39 mouse cellular contexts compared by ENCODE assay signal in genomic region chr11:109885521-109885920, GRCm38 (mm10). TPM values are rescaled to one million over a fixed set of nuclear protein-coding genes. Genes with fewer than 3 reads are reported as not detected.
A peak's percentile ranks its signal among the peaks of the same experiment; 100 is the strongest.
DNase-seq lines count a peak whose midpoint lies in the region; ATAC-seq and TF ChIP-seq lines count a peak whose summit lies in the region.
"Had no signal": no experiment of that assay in that cellular context is flagged by ENCODE, and none has a peak within 500 bp of the region (broad histone marks: within the 10 kb centered on the region; RNA-seq: fewer than 3 reads in every experiment).

No protein-coding gene starts in this region.

- ATAC-seq in lung, embryonic 14.5 days (ENCODE audit: insufficient read depth) = peak; percentile 11; the same call in 1 of the 2 replicates
- ATAC-seq in midbrain, embryonic 11.5 days (ENCODE audit: low FRiP score) = no peak
- ATAC-seq in midbrain, embryonic 15.5 days (replicated peaks) = no peak
- ATAC-seq: forebrain, embryonic 15.5 days; intestine, postnatal 0 days; Patski had no signal

- 62% methylated on average over 3 of the region's 3 CpGs for WGBS in lung, embryonic 14.5 days
- 89% methylated on average over 3 of the region's 3 CpGs for WGBS in midbrain, embryonic 11.5 days
- WGBS in midbrain, embryonic 15.5 days = 88% methylated on average over 3 of the region's 3 CpGs

- H3K9me3 ChIP-seq in lung, embryonic 14.5 days (ENCODE audit: low read depth, low read length) = no peaks in the 10 kb centered on the region
- H3K9me3 ChIP-seq in midbrain, embryonic 11.5 days (ENCODE audit: control insufficient read depth, low read length) = no peaks in the 10 kb centered on the region
- H3K9me3 ChIP-seq in midbrain, embryonic 15.5 days = no peaks in the 10 kb centered on the region
- H3K9me3 ChIP-seq: embryonic facial prominence, embryonic 12.5 days; forebrain, embryonic 10.5 days; forebrain, embryonic 15.5 days; hindbrain, embryonic 10.5 days; neural tube, embryonic 15.5 days had no signal

- H3K36me3 ChIP-seq in lung, embryonic 14.5 days (ENCODE audit: insufficient read depth) = no peaks in the 10 kb centered on the region
- H3K36me3 ChIP-seq in midbrain, embryonic 11.5 days (ENCODE audit: control insufficient read depth, insufficient read depth, low read length) = no peaks in the 10 kb centered on the region
- H3K36me3 ChIP-seq in midbrain, embryonic 15.5 days (replicated peaks) = no peaks in the 10 kb centered on the region
- H3K36me3 ChIP-seq: embryonic facial prominence, embryonic 12.5 days; forebrain, embryonic 10.5 days; forebrain, embryonic 15.5 days; heart, embryonic 12.5 days; hindbrain, embryonic 10.5 days; neural tube, embryonic 15.5 days had no signal

- H3K27me3 ChIP-seq in lung, embryonic 14.5 days (ENCODE audit: insufficient read depth, low read length) = no peaks in the 10 kb centered on the region
- H3K27me3 ChIP-seq in midbrain, embryonic 11.5 days (ENCODE audit: control insufficient read depth, insufficient read depth, low read length) = no peaks in the 10 kb centered on the region
- no peaks in the 10 kb centered on the region for H3K27me3 ChIP-seq in midbrain, embryonic 15.5 days (replicated peaks)
- H3K27me3 ChIP-seq: embryonic facial prominence, embryonic 12.5 days; forebrain, embryonic 15.5 days; heart, embryonic 12.5 days; neural tube, embryonic 15.5 days; Patski had no signal

- H3K4me3 ChIP-seq in lung, embryonic 14.5 days (ENCODE audit: low read depth, low read length) = no peak overlapping the region
- H3K4me3 ChIP-seq in midbrain, embryonic 11.5 days (ENCODE audit: low read depth, low read length) = no peak overlapping the region
- no peak overlapping the region for H3K4me3 ChIP-seq in midbrain, embryonic 15.5 days
- H3K4me3 ChIP-seq: embryonic facial prominence, embryonic 12.5 days; forebrain, embryonic 10.5 days; forebrain, embryonic 15.5 days; heart, embryonic 12.5 days; hindbrain, embryonic 10.5 days; neural tube, embryonic 15.5 days had no signal

- H3K4me2 ChIP-seq in lung, embryonic 14.5 days = no peak overlapping the region
- H3K4me2 ChIP-seq in midbrain, embryonic 11.5 days = no peak overlapping the region
- H3K4me2 ChIP-seq in midbrain, embryonic 15.5 days = no peak overlapping the region
- H3K4me2 ChIP-seq: embryonic facial prominence, embryonic 12.5 days; forebrain, embryonic 15.5 days; heart, embryonic 12.5 days; neural tube, embryonic 15.5 days had no signal

- H3K27ac ChIP-seq in lung, embryonic 14.5 days (ENCODE audit: low read depth) = peak overlapping the region; percentile 51; the same call in 1 of the 2 replicates
- H3K27ac ChIP-seq in midbrain, embryonic 11.5 days (ENCODE audit: low read depth, low read length) = no peak overlapping the region
- no peak overlapping the region for H3K27ac ChIP-seq in midbrain, embryonic 15.5 days
- H3K27ac ChIP-seq: embryonic facial prominence, embryonic 12.5 days; forebrain, embryonic 10.5 days; forebrain, embryonic 15.5 days; hindbrain, embryonic 10.5 days; liver, embryonic 14.5 days; macrophage; neural tube, embryonic 15.5 days had no signal

- H3K9ac ChIP-seq in lung, embryonic 14.5 days = no peak overlapping the region
- H3K9ac ChIP-seq in midbrain, embryonic 11.5 days (ENCODE audit: low read length) = no peak overlapping the region
- H3K9ac ChIP-seq in midbrain, embryonic 15.5 days = no peak overlapping the region
- H3K9ac ChIP-seq: embryonic facial prominence, embryonic 12.5 days; forebrain, embryonic 15.5 days; heart, embryonic 12.5 days; liver, embryonic 14.5 days; neural tube, embryonic 15.5 days had no signal

- peak; percentile 92 for DNase-seq in heart, adult 11 months
- DNase-seq in heart, postnatal 14 days = no peak
- DNase-seq in lung, embryonic 14.5 days = no peak
- no peak for DNase-seq in lung, postnatal 10 days
- peak; percentile 54 for DNase-seq in midbrain, embryonic 11.5 days (ENCODE audit: low spot score, missing footprints)
- no peak for DNase-seq in thymus, postnatal 4 days
- DNase-seq: cerebellum, adult 11 months; cerebellum, adult 9-10 months; cerebellum, postnatal 36 days; liver; midbrain, embryonic 14.5 days; retina, postnatal 1 day; right cerebral cortex, postnatal 14 days; thymus, postnatal 14 days had no signal

- TF ChIP-seq CTCF in lung, embryonic 14.5 days (IDR thresholded peaks at IDR 0.05; ENCODE audit: low read depth) = no peak

- intact Hi-C loops in heart, postnatal 14 days (cut with DNase I) = no loop called here

- peaks cover 7% of the 10 kb centered on the region for H3K4me1 ChIP-seq in lung, embryonic 14.5 days (ENCODE audit: insufficient read depth)
- no peaks in the 10 kb centered on the region for H3K4me1 ChIP-seq in midbrain, embryonic 11.5 days (ENCODE audit: control insufficient read depth, insufficient read depth, low read length)
- no peaks in the 10 kb centered on the region for H3K4me1 ChIP-seq in midbrain, embryonic 15.5 days
- H3K4me1 ChIP-seq: embryonic facial prominence, embryonic 12.5 days; forebrain, embryonic 10.5 days; forebrain, embryonic 15.5 days; heart, embryonic 12.5 days; hindbrain, embryonic 10.5 days; neural tube, embryonic 15.5 days had no signal

RNA-seq across cellular contexts. Expression of gene 1700012B07Rik, which starts 57.7 kb away (rescaled TPM):
- not detected for total RNA-seq in heart, postnatal 14 days (2021)
- not detected in 2 replicates for polyA plus RNA-seq in lung, embryonic 14.5 days (2014; fragmentation: Nextera tagmentation; extraction: Ambion mirVana)
- not detected in 2 replicates for polyA plus RNA-seq in midbrain, embryonic 11.5 days (2014; fragmentation: Nextera tagmentation; extraction: Ambion mirVana)
- not detected in 2 replicates for polyA plus RNA-seq in midbrain, embryonic 15.5 days (2015; fragmentation: Nextera tagmentation; extraction: Ambion mirVana)
- total RNA-seq: adrenal gland, postnatal 10 days; gastrocnemius, postnatal 14 days; heart, adult 18-20 months; layer of hippocampus, adult 18-20 months; layer of hippocampus, postnatal 10 days; left cerebral cortex, adult 18-20 months; left cerebral cortex, postnatal 14 days; megakaryocyte-erythroid progenitor cell, adult 5-6 weeks; MEL had no signal
- polyA plus RNA-seq: embryonic facial prominence, embryonic 12.5 days; forebrain, embryonic 10.5 days; forebrain, embryonic 15.5 days; heart, embryonic 12.5 days; heart, postnatal 0 days; hindbrain, embryonic 10.5 days; intestine, postnatal 0 days; kidney, embryonic 14.5 days; limb, embryonic 11.5 days; macrophage; midbrain, embryonic 14.5 days; neural tube, embryonic 15.5 days; Patski; small intestine, adult 2 months; stomach, embryonic 14.5 days had no signal

Comparison
In these comparisons a context has a peak if more than half of its experiments do, and no peak if none do; other contexts are left out.
1. DNase-seq: peak in heart, adult 11 months (single experiment) and midbrain, embryonic 11.5 days (single experiment); none in heart, postnatal 14 days (0 of 2), lung, embryonic 14.5 days (single experiment), lung, postnatal 10 days (single experiment) and thymus, postnatal 4 days (single experiment).